Mouse (Mus musculus) ovary, postnatal 10 days (tissue): ENCODE data around the gene Gm21992.

Source experiments
- DNase-seq: peaks from one replicate; pipeline ENCODE4 v3.0.0; 2022; ENCODE audit warnings: low spot score

The Gm21992 gene

GRCm38 (mm10) chr19:4747631-4748312 is 63.6 kb downstream of the Gm21992 start:
- DNase-seq = no peak

- no peak for DNase-seq
Measured at GRCm38 (mm10) chr19:4746611-4747010, 64.8 kb downstream of the Gm21992 start.

- no peak for DNase-seq
Measured at GRCm38 (mm10) chr19:4745681-4746080, 65.7 kb downstream of the Gm21992 start.

- no peak for DNase-seq
Measured at GRCm38 (mm10) chr19:4745057-4745456, 66.4 kb downstream of the Gm21992 start.

- DNase-seq = no peak
Measured at GRCm38 (mm10) chr19:4744026-4744425, 67.4 kb downstream of the Gm21992 start.

GRCm38 (mm10) chr19:4743524-4743923 is 67.9 kb downstream of the Gm21992 start:
- no peak for DNase-seq

GRCm38 (mm10) chr19:4742229-4742628 is 69.2 kb downstream of the Gm21992 start:
- no peak for DNase-seq

GRCm38 (mm10) chr19:4741482-4741881 is 69.9 kb downstream of the Gm21992 start:
- no peak for DNase-seq

- no peak for DNase-seq
Measured at GRCm38 (mm10) chr19:4739762-4740161, 71.7 kb downstream of the Gm21992 start.

GRCm38 (mm10) chr19:4739053-4739452 is 72.4 kb downstream of the Gm21992 start:
- no peak for DNase-seq

- DNase-seq = no peak
Measured at GRCm38 (mm10) chr19:4737866-4738265, 73.5 kb downstream of the Gm21992 start.

GRCm38 (mm10) chr19:4733052-4733451 is 78.4 kb downstream of the Gm21992 start:
- no peak for DNase-seq

GRCm38 (mm10) chr19:4729186-4729585 is 82.2 kb downstream of the Gm21992 start:
- no peak for DNase-seq

GRCm38 (mm10) chr19:4720671-4721244 is 90.7 kb downstream of the Gm21992 start:
- DNase-seq = no peak

GRCm38 (mm10) chr19:4720112-4720511 is 91.3 kb downstream of the Gm21992 start:
- DNase-seq = no peak

GRCm38 (mm10) chr19:4719351-4719764 is 92.1 kb downstream of the Gm21992 start:
- no peak for DNase-seq

GRCm38 (mm10) chr19:4718716-4719115 is 92.7 kb downstream of the Gm21992 start:
- no peak for DNase-seq

GRCm38 (mm10) chr19:4717281-4717680 is 94.1 kb downstream of the Gm21992 start:
- DNase-seq = no peak

- DNase-seq = no peak
Measured at GRCm38 (mm10) chr19:4716756-4717155, 94.7 kb downstream of the Gm21992 start.

GRCm38 (mm10) chr19:4713886-4714285 is 97.5 kb downstream of the Gm21992 start:
- DNase-seq = no peak

GRCm38 (mm10) chr19:4712781-4713526 is 98.5 kb downstream of the Gm21992 start:
- no peak for DNase-seq

- DNase-seq = no peak
Measured at GRCm38 (mm10) chr19:4712156-4712780, 99.1 kb downstream of the Gm21992 start.
